Mouse (Mus musculus): ENCODE measurements around the gene Tmem97. TPM values are rescaled to one million over a fixed set of nuclear protein-coding genes. Genes with fewer than 3 reads are reported as not detected.
A peak's percentile ranks its signal among the peaks of the same experiment; 100 is the strongest.
"Not testable (repeated sequence)": the region's sequence is repeated elsewhere in the genome, so short reads cannot be mapped to it uniquely, and the experiment has no call there.

The Tmem97 gene
- polyA plus RNA-seq, 1 experiment from 2014 or later, result 68.2 TPM

- peaks cover 7% of the 10 kb centered on the region for H3K36me3 ChIP-seq (ENCODE audit: control insufficient read depth, insufficient read depth, low read length)
- TF ChIP-seq EP300 (optimal IDR thresholded peaks at IDR 0.05) (no peak), CTCF (IDR thresholded peaks at IDR 0.05; ENCODE audit: low read depth) (peak; percentile 5; the same call in 1 of the 2 replicates)
Observed at GRCm38 (mm10) chr11:78536080-78536689, 14.4 kb downstream of the Tmem97 start, which contains the start of the genes Tnfaip1 and Ift20. Gene Tnfaip1 (minus strand): TSS chr11:78536332. Gene Ift20 (plus strand): TSS chr11:78536361.

GRCm38 (mm10) chr11:78535376-78536079 is 15.0 kb downstream of the Tmem97 start:
- Histone ChIP-seq H3K4me3 (ENCODE audit: low read depth, low read length) (peak overlapping the region; percentile 74), H3K36me3 (ENCODE audit: control insufficient read depth, insufficient read depth, low read length) (peaks cover 7% of the 10 kb centered on the region), H3K27me3 (ENCODE audit: control insufficient read depth, insufficient read depth, low read length) (no peaks in the 10 kb centered on the region), H3K4me1 (replicated peaks; ENCODE audit: control insufficient read depth, insufficient read depth) (no peaks in the 10 kb centered on the region), H3K9me3 (ENCODE audit: control insufficient read depth, low read length) (no peaks in the 10 kb centered on the region), H3K9ac (ENCODE audit: low read length) (peak overlapping the region; percentile 63), H3K4me2 (replicated peaks; ENCODE audit: low read depth) (peak overlapping the region; percentile 47), H3K27ac (replicated peaks) (peak overlapping the region; percentile 93)
- ATAC-seq (ENCODE audit: low FRiP score, low TSS enrichment) (peak; percentile 22), DNase-seq (ENCODE audit: low spot score) (peak; percentile 64)
- TF ChIP-seq EP300 (optimal IDR thresholded peaks at IDR 0.05), result no peak
- no peak for TF ChIP-seq CTCF (IDR thresholded peaks at IDR 0.05; ENCODE audit: low read depth)
- under 1% methylated on average over 23 of the region's 23 CpGs for WGBS

More at GRCm38 (mm10) chr11:78536080-78536689, 14.4 kb downstream of the Tmem97 start, which contains the start of the genes Tnfaip1 and Ift20:
- ATAC-seq (ENCODE audit: low FRiP score, low TSS enrichment) (peak; percentile 98), DNase-seq (ENCODE audit: low spot score) (peak; percentile 98)
- H3K9me3 ChIP-seq (ENCODE audit: control insufficient read depth, low read length), result no peaks in the 10 kb centered on the region
- H3K27me3 ChIP-seq (ENCODE audit: control insufficient read depth, insufficient read depth, low read length), result no peaks in the 10 kb centered on the region
- peak within 1 kb of the TSS; percentile 87 for H3K9ac ChIP-seq (ENCODE audit: low read length)
- peak within 1 kb of the TSS; percentile 74 for H3K4me3 ChIP-seq (ENCODE audit: low read depth, low read length)
- H3K4me2 ChIP-seq (replicated peaks; ENCODE audit: low read depth), result peak within 1 kb of the TSS; percentile 79
- peak within 1 kb of the TSS; percentile 93 for H3K27ac ChIP-seq (replicated peaks)
- no peaks in the 10 kb centered on the region for H3K4me1 ChIP-seq (replicated peaks; ENCODE audit: control insufficient read depth, insufficient read depth)
- under 1% methylated on average over 52 of the region's 52 CpGs for WGBS

- H3K9ac ChIP-seq (ENCODE audit: low read length), result 0 out of 2 replicates have a peak overlapping the region, but pooled peaks have one; percentile 35
- no peak for DNase-seq (ENCODE audit: low spot score)
Observed at GRCm38 (mm10) chr11:78534516-78534915, 16.1 kb downstream of the Tmem97 start.

GRCm38 (mm10) chr11:78531515-78531914 is 19.1 kb downstream of the Tmem97 start:
- H3K4me3 ChIP-seq (ENCODE audit: low read depth, low read length); DNase-seq (ENCODE audit: low spot score); H3K9me3 ChIP-seq (ENCODE audit: control insufficient read depth, low read length); H3K4me2 ChIP-seq (replicated peaks; ENCODE audit: low read depth); H3K27me3 ChIP-seq (ENCODE audit: control insufficient read depth, insufficient read depth, low read length); ATAC-seq (ENCODE audit: low FRiP score, low TSS enrichment); H3K27ac ChIP-seq (replicated peaks); H3K9ac ChIP-seq (ENCODE audit: low read length); H3K4me1 ChIP-seq (replicated peaks; ENCODE audit: control insufficient read depth, insufficient read depth): not testable (repeated sequence)
- 92% methylated on average over 10 of the region's 10 CpGs for WGBS
- H3K36me3 ChIP-seq (ENCODE audit: control insufficient read depth, insufficient read depth, low read length), result peaks cover 20% of the 10 kb centered on the region

More at GRCm38 (mm10) chr11:78534516-78534915, 16.1 kb downstream of the Tmem97 start:
- H3K27ac ChIP-seq (replicated peaks), result no peak overlapping the region
- 78% methylated on average over 4 of the region's 4 CpGs for WGBS
- H3K4me2 ChIP-seq (replicated peaks; ENCODE audit: low read depth), result peak overlapping the region; percentile 47
- H3K4me1 ChIP-seq (replicated peaks; ENCODE audit: control insufficient read depth, insufficient read depth), result no peaks in the 10 kb centered on the region
- ATAC-seq (ENCODE audit: low FRiP score, low TSS enrichment), result no peak
- H3K9me3 ChIP-seq (ENCODE audit: control insufficient read depth, low read length), result no peaks in the 10 kb centered on the region
- TF ChIP-seq CTCF (IDR thresholded peaks at IDR 0.05; ENCODE audit: low read depth) (peak; percentile 37), EP300 (optimal IDR thresholded peaks at IDR 0.05) (no peak)
- H3K4me3 ChIP-seq (ENCODE audit: low read depth, low read length), result peak overlapping the region; percentile 74; the same call in 1 of the 2 replicates
- H3K36me3 ChIP-seq (ENCODE audit: control insufficient read depth, insufficient read depth, low read length), result peaks cover 7% of the 10 kb centered on the region; the same call in 1 of the 2 replicates
- H3K27me3 ChIP-seq (ENCODE audit: control insufficient read depth, insufficient read depth, low read length), result no peaks in the 10 kb centered on the region

- Histone ChIP-seq H3K27ac (replicated peaks) (no peak overlapping the region), H3K36me3 (ENCODE audit: control insufficient read depth, insufficient read depth, low read length) (peaks cover 23% of the 10 kb centered on the region)
Observed at GRCm38 (mm10) chr11:78531046-78531445, 19.5 kb downstream of the Tmem97 start.

More at GRCm38 (mm10) chr11:78531046-78531445, 19.5 kb downstream of the Tmem97 start:
- H3K27me3 ChIP-seq (ENCODE audit: control insufficient read depth, insufficient read depth, low read length), result no peaks in the 10 kb centered on the region
- DNase-seq (ENCODE audit: low spot score) (no peak), ATAC-seq (ENCODE audit: low FRiP score, low TSS enrichment) (no peak)
- no peaks in the 10 kb centered on the region for H3K4me1 ChIP-seq (replicated peaks; ENCODE audit: control insufficient read depth, insufficient read depth)
- no peak overlapping the region for H3K4me3 ChIP-seq (ENCODE audit: low read depth, low read length)
- no peak overlapping the region for H3K9ac ChIP-seq (ENCODE audit: low read length)
- no peak overlapping the region for H3K4me2 ChIP-seq (replicated peaks; ENCODE audit: low read depth)
- no peak for TF ChIP-seq CTCF (IDR thresholded peaks at IDR 0.05; ENCODE audit: low read depth)
- no peak for TF ChIP-seq EP300 (optimal IDR thresholded peaks at IDR 0.05)
- H3K9me3 ChIP-seq (ENCODE audit: control insufficient read depth, low read length), result no peaks in the 10 kb centered on the region
- 49% methylated on average over 6 of the region's 6 CpGs for WGBS

All from stomach, postnatal 0 days (tissue).